Mouse (Mus musculus) B cell, adult 2 months (primary cell): Measurements from ENCODE around the gene Zfp975.
"Not testable (repeated sequence)": the region's sequence is repeated elsewhere in the genome, so short reads cannot be mapped to it uniquely, and the experiment has no call there.

Source experiments
- DNase-seq, 2 experiments: peaks; one replicate each; pipeline ENCODE4 v3.0.0; 2022

Zfp975 gene

DNA sequence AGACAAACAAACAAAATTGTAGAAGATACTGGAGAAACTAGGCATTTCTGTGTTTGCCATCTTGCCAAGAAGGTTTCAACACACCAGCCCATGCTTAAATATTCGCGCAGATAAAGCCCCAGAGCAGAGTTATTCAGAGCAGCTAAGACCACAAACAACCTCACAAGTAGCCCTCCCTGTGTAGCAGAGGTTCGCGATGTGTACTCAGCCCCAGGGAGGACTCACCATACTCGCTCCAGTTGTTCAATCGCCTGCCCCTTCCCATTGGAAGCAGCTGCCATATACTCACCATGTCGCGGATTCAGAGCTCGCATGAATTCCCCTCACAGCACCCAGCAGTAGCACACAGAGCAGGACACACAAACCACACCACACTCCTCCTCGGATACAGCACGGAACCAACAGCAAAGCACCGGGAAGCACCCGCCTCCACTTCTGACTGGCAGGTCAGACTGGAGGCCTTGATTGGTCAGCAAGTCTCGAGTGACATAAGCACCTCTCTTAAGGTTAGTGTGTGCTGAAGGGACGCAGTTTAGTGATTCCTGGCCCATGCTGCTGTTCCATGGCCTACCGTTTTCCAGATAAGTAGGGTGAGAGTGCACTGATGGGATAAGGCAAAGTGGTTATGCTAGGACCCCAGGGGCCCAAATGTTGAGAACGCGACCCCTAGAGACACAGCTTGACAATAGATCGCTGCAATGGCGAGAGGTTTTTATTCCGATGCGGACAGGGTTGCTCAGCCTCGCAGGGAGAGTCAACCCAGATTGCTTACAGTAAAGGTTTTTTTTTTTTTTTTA lies at the start of gene Zfp975:
TSS of gene Zfp975 (minus strand) at position 381 of the 797 bp plus-strand sequence.
- DNase-seq: peak; percentile 49 to 55

DNA sequence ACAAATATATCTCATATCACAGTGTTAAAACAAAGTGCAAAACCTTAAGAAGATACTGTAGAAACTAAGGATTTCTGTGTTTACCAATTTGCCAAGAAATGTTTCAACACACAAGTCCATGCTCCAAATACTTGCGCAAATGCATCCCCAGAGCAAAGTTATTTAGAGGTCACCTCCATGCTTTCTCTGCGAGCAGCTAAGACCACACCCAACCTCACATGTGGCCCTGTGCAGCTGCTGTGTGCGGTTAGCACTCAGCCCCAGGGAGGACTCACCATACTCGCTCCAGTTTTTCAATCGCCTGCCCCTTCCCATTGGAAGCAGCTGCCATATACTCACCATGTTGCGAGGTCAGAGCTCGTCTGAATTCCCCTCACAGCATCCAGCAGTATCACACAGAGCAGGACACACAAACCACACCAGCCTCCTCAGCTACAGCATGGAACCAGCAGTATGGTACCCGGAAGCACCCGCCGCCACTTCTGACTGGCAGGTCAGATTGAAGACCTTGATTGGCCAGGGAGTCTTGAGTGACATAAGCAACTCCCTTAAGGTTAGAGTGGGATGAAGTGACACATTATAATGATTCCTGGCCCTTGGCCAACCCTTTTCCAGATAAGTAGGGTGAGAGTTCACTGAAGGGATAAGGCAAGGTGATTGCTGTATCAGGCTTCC lies 46.1 kb upstream of the Zfp975 start:
- DNase-seq: no peak

DNA sequence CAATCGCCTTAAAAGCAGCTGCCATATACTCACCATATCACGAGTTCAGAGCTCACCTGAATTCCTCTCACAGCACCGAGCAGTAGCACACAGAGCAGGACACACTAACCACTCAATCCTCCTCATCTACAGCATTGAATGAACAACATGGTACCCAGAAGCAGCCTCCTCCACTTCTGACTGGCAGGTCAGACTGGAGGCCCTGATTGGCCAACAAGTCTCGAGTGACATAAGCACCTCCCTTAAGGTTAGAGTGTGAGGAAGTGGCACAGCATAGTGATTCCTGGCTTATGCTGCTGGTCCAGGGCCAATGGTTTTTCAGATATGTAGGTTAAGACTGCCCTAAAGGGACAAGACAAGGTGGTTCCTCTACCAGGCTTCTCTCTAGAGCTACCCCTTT lies 34.4 kb upstream of the Zfp975 start, which contains the start of gene Gm17067:
TSS of gene Gm17067 (minus strand) at position 101 of the 400 bp plus-strand sequence.
- not testable (repeated sequence) for DNase-seq

DNA sequence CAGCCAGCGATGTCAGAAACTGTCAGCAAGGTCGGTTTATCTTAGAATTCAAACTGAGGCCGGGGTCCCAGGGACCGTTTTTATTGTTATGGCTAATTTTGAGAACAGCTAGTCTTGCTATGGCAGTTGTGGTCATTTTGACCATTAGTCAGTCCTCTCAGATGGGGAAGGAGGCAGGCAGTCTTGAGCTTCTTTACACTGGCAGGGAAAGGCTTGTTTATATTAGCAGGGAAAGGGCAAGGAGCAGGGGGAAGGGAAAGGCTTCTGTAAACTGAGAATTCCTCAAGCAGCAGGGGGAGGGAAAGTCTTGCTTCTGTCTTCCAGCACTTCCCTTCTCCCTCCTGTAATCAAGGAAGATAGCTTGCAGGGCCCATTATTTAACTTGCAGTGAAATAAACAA lies 709 bp upstream of the Zfp975 start:
- not testable (repeated sequence) for DNase-seq

DNA sequence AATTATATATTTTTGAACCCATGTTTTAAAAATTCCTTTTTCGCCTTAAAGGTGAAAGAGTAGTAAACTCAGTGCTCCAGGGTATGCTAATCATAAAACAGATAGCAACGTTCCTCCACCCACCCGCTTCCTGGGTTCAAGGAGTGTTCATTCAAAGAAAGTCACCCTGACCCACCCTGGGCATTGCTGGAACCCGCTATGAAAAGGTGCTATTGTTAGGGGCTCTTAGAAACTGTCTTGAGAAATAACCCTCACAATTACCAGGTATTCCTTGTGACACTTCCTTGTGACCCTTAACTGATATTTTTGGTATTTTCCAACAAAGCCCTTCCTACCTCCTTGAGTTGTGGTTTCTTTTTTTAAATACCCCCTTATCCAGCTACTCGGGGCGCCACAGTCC lies 12.5 kb downstream of the Zfp975 start:
- not testable (repeated sequence) for DNase-seq

DNA sequence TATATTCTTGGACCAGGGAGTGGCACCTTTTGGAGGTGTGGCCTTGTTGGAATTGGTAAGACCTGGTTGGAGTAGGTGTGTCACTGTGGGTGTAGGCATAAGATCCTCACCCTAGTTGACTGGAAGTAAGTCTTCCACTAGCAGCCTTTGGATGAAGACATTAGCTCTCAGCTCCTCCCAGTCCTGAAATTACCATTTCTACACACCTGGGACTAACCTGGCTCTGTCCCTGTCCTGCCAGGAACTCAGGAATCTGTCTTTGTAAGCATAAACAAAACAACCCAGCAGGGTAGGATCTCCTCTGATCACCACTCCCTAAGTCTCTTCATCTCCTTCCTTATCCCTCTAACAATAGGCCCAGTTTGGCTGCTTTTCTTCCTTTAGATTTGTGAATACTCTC lies 12.9 kb downstream of the Zfp975 start:
- not testable (repeated sequence) for DNase-seq

DNA sequence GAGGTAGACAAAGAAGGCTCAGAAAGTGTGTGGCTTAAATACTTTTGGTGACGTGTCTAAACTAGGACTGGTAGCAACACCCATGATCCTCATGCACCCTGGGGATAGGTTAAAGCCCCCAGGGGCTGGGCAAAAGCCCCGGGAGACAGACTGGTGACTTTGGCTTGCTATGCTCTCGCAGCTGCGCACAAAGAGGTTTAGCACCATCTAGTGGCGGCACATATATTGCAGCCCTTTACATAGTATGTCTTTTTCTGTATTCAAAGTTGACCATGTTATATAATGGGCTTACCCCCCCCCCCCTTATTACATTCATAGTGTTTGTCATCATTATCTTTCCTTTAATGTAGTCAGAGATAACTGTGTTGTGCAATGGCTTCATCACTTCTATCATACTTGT lies 32.4 kb downstream of the Zfp975 start:
- peak; percentile 24 to 27 for DNase-seq

DNA sequence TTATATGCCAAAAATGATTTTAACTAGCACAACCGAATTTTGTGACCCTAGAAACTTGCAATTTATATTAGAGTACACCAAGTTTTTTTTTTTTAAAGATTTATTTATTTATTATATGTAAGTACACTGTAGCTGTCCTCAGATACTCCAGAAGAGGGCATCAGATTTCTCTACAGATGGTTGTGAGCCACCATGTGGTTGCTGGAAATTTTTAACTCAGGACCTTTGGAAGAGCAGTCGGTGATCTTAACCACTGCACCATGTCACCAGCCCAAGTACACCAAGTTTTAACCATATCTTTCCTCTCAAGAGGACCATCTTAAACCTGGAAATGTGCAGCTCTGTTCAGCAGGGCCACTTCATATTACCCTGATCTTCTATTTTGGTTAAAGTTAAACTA lies 37.3 kb downstream of the Zfp975 start:
- not testable (repeated sequence) for DNase-seq

DNA sequence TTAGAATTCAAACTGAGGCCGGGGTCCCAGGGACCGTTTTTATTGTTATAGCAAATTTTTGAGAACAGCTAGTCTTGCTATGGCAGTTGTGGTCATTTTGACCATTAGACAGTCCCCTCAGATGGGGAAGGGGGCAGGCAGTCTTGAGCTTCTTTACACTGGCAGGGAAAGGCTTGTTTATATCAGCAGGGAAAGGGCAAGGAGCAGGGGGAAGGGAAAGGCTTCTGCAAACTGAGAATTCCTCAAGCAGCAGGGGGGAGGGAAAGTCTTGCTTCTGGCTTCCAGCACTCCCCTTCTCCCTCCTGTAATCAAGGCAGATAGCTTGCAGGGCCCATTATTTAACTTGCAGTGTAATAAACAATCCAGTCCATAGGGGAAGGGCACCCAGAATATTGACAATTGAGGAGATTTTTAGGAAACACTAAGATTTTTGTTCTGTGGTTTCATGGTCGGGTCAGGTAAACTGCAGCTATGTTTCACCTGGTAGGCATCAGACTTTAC lies 49.4 kb downstream of the Zfp975 start:
- DNase-seq: not testable (repeated sequence)

DNA sequence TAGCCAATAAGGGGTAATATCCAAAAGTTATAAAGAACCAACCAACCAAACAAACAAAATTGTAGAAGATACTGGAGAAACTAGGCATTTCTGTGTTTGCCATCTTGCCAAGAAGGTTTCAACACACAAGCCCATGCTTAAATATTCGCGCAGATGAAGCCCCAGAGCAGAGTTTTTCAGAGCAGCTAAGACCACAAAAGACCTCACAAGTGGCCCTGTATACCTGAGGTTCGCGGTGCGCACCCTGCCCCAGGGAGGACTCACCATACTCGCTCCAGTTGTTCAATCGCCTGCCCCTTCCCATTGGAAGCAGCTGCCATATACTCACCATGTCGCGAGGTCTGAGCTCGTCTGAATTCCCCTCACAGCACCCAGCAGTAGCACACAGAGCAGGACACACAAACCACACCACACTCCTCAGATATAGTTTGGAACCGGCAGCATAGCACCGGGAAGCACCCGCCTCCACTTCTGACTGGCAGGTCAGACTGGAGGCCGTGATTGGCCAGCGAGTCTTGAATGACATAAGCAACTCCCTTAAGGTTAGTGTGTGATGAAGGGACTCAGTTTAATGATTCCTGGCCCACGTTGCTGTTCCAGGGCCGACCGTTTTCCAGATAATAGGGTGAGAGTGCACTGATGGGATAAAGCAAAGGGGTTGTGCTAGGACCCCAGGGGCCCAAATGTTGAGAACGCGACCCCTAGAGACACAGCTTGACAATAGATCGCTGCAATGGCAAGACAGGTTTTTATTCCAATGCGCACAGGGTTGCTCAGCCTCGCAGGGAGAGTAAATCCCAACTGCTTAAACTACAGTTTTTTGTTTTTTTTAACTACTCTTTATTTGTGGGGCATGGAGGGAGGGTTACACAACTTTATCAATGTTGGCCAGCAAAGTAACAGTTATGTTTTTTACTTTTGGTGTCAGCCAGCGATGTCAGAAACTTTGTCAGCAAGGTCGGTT lies 50.1 kb downstream of the Zfp975 start, which contains the start of gene Zfp976:
TSS of gene Zfp976 (minus strand) at position 437 of the 964 bp plus-strand sequence.
- peak; percentile 10 to 17 for DNase-seq

DNA sequence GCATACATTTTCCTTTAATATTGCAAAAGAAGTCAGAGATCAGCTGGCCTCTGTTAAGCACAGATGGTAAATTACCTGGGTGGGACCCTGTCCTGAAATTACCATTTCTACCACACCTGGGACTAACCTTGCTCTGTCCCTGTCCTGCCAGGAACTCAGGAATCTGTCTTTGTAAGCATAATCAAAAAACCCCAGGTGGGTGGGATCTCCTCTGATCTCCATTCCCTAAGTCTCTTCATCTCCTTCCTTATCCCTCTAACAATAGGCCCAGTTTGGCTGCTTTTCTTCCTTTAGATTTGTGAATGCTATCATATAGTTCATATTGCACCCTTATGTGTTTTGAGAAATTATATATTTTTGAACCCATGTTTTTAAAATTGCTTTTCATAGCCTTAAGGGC lies 61.5 kb downstream of the Zfp975 start:
- not testable (repeated sequence) for DNase-seq
